Mouse (Mus musculus): ENCODE measurements around the gene Cdc34. TPM values are rescaled to one million over a fixed set of nuclear protein-coding genes. Genes with fewer than 3 reads are reported as not detected.

Gene Cdc34
- polyA plus RNA-seq, 1 experiment: 74.9 TPM

DNA sequence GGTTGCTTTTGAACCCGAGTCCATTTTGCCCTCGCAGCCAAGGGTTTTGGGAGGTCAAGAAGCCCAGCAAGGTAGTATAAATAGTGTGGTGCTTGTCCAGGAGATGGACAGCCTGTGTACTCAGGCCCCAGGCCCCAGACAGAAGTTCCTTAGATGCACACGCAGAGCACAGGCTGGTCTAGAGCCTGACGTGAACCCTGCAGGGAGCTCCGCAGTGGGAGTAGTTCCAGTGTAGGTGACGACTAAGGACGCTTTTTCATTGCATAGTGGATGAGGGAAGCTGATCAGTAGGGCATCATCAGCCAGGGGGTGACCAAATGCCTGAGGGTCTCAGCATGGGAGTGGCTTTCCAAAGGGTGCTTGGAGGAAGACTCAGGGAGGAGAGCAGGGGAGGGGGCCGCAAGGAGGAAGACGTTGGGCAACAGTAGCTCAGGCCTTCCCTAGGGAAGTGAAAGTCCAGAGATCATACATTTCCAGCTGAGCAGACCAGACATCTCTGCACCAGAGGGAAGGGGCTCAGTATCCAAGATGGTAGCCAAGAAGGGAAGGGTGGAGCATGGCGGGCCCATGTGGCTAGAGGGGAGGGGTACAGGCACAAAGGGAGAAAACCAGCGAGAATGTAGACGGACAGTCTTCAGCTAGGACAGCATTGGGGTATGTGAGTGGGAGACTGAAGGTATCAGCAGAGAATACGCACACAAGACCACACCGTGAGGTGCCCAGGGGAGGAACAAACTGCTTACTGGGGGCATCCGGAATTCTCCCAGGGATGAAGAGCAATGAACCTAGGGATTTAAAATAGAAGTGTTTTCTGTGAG, 11.7 kb upstream of the Cdc34 start:
- Histone ChIP-seq H3K27ac (ENCODE audit: insufficient read depth, low read depth, low read length) (peak overlapping the region; percentile 58), H3K4me1 (ENCODE audit: control insufficient read depth, insufficient read depth, low read length) (peaks cover 18% of the 10 kb centered on the region), H3K4me3 (ENCODE audit: insufficient read depth, low read length) (peak overlapping the region; percentile 80)
- TF ChIP-seq POLR2A (IDR thresholded peaks at IDR 0.05; ENCODE audit: borderline replicate concordance, low read depth, low read length) (no peak), CTCF (IDR thresholded peaks at IDR 0.05; ENCODE audit: low read depth, low read length) (no peak)

DNA sequence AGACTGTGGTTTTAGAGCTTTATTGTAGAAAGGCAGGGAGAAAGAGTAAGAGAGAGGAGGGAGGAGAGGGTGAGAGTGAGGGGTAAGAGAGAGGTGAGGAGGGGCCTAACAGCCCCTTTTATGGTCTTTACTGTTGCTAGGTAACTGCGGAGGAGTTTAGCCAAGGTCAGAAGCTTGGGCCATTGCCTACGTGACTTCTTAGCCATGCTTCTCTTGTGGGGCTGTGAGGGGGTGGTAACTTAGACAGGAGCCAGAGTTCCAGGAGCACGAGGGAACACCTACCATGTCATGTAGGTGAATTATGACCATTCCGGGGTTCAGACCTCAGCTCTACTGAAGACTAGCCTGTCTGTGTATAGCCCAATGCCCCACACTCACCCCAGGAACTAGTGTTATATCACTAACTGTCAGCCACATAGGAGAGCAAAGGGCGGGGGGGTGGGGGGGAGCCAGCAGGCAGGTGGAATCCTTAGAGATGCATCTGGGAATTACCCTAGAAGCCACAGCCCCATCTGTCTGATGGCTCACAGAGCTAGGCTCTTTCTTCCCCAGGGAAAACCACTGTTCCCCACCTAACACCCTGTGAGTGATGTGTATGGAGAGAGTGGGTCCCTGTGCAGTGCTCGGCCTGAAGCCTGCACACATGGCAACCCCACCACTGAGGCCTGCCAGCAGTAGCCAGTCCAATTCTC, 10.5 kb upstream of the Cdc34 start:
- no peak for TF ChIP-seq CTCF (IDR thresholded peaks at IDR 0.05; ENCODE audit: low read depth, low read length)
- TF ChIP-seq POLR2A (IDR thresholded peaks at IDR 0.05; ENCODE audit: borderline replicate concordance, low read depth, low read length): no peak
- H3K4me3 ChIP-seq (ENCODE audit: insufficient read depth, low read length): no peak overlapping the region

DNA sequence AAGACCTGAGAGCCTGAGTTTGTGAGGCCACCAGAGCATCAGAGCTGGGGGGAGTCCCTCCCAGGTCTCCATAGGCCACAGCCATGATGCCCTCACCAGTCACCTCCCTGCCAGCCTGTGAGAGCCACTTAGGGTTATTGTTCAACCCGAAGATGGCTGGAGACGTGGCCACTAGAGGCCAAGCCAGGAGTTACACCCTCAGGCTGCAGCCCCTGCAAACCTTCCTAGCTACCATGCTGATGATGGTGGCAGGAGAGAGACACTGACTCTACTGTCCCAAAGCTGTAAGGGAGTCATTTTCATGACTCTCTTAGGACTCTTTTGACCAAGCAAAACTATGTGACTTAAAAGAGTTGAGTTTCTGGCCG, 9.9 kb upstream of the Cdc34 start:
- no peak for TF ChIP-seq POLR2A (IDR thresholded peaks at IDR 0.05; ENCODE audit: borderline replicate concordance, low read depth, low read length)
- TF ChIP-seq CTCF (IDR thresholded peaks at IDR 0.05; ENCODE audit: low read depth, low read length): no peak
- no peak overlapping the region for H3K27ac ChIP-seq (ENCODE audit: insufficient read depth, low read depth, low read length)
- H3K4me1 ChIP-seq (ENCODE audit: control insufficient read depth, insufficient read depth, low read length): peaks cover 9% of the 10 kb centered on the region
- H3K4me3 ChIP-seq (ENCODE audit: insufficient read depth, low read length): no peak overlapping the region

More for the DNA sequence above, 10.5 kb upstream of the Cdc34 start:
- Histone ChIP-seq H3K4me1 (ENCODE audit: control insufficient read depth, insufficient read depth, low read length) (peaks cover 9% of the 10 kb centered on the region), H3K27ac (ENCODE audit: insufficient read depth, low read depth, low read length) (no peak overlapping the region)

DNA sequence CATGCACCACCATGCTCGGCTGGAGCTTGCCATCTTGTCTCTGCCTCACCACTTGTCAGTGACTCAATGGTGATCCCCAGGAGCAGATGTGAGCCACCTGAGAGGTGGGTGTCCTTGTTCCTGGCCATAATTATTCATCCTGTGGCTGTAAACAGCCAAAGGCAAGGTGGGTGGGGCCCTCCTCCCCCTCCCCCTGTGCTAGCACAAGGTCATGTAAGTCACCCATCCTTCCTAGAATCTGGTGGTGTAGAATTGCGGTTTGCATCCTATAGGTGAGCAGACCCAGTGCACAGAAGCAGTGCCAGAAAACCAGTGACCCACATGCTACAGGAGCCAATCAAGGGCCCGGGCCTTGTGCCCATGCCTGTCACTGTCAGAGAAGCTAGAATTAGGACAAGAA, 8.9 kb upstream of the Cdc34 start:
- no peak for TF ChIP-seq POLR2A (IDR thresholded peaks at IDR 0.05; ENCODE audit: borderline replicate concordance, low read depth, low read length)
- no peak for TF ChIP-seq CTCF (IDR thresholded peaks at IDR 0.05; ENCODE audit: low read depth, low read length)
- Histone ChIP-seq H3K4me3 (ENCODE audit: insufficient read depth, low read length) (no peak overlapping the region), H3K4me1 (ENCODE audit: control insufficient read depth, insufficient read depth, low read length) (peaks cover 9% of the 10 kb centered on the region), H3K27ac (ENCODE audit: insufficient read depth, low read depth, low read length) (no peak overlapping the region)

DNA sequence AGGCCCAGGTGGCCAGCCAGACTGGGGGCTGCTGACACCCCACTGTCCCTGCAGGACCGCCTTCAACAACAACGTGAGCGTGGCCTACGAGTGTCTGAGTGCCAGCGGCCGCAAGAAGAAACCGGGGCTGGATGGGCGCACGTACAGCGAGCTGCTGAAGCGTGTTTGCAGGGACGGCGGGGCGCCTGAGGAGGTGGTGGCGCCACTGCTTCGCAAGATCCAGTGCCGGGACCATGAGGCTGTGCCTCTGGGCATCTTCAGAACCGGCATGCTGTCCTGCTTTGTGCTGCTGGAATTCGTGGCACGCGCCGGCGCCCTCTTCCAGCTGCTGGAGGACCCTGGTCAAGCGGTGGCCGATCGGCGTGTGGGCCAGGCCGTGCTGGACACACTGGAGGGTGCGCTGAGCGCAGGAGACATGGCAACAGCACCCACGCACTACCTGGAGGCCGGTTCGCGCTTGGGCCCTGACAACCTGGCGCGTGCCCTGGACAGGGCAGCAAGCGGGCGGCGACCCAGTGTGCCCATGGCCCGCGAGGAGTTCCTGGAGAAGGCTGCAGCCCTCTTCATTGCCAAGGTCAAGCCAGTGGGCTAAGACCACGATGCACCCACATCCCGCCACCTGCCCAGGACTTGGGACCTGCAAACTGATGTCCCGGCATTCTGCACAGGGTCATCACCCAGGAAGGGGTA, 6.5 kb upstream of the Cdc34 start:
- H3K4me1 ChIP-seq (ENCODE audit: control insufficient read depth, insufficient read depth, low read length): peaks cover 8% of the 10 kb centered on the region
- TF ChIP-seq POLR2A (IDR thresholded peaks at IDR 0.05; ENCODE audit: borderline replicate concordance, low read depth, low read length) (no peak), CTCF (IDR thresholded peaks at IDR 0.05; ENCODE audit: low read depth, low read length) (no peak)
- no peak overlapping the region for H3K4me3 ChIP-seq (ENCODE audit: insufficient read depth, low read length)
- H3K27ac ChIP-seq (ENCODE audit: insufficient read depth, low read depth, low read length): no peak overlapping the region

DNA sequence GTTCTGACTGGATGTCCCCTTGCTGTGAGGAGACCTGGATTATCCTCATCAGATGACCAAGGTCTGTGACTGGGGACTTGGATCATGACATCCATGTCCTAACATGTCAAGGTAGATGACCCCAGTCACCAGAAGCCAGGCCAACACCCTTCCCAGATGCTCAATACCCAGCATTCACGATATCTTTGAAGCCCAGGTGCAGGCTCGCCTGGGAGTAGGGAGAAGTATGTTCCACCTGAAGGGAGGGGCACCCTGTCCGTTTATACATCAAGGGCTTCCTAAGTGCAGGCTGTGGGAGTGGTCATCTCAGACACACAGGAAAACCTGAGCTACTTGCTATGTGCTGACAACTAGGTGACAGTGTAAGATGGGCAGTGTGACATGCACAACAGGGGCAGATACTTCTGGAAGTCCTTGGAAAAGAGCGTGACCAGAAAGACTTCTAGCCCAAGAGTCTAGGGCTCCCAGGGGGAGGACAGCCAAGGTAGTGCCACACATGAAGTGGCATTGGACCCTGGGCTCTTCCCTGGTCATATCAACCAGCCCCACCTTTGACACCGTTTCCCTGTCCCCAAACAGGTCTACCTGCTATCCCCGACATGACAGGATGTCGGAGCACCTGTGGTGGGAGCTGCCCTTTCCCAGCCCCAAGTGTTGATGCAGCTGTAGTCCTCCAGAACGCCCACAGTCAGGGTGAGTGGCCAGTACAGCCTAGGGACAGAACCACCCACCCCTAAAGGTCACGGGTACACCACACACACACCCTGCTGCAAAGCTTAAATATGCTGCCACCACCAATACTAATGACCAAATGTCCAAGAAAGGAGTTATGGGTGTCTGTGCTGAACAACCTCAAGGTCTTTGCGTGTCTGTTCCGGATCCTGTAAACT, 1.1 kb upstream of the Cdc34 start:
- Histone ChIP-seq H3K27ac (ENCODE audit: insufficient read depth, low read depth, low read length) (peak overlapping the region; percentile 44), H3K4me3 (ENCODE audit: insufficient read depth, low read length) (peak overlapping the region; percentile 97), H3K4me1 (ENCODE audit: control insufficient read depth, insufficient read depth, low read length) (peaks cover 17% of the 10 kb centered on the region)
- TF ChIP-seq CTCF (IDR thresholded peaks at IDR 0.05; ENCODE audit: low read depth, low read length) (no peak), POLR2A (IDR thresholded peaks at IDR 0.05; ENCODE audit: borderline replicate concordance, low read depth, low read length) (no peak)

DNA sequence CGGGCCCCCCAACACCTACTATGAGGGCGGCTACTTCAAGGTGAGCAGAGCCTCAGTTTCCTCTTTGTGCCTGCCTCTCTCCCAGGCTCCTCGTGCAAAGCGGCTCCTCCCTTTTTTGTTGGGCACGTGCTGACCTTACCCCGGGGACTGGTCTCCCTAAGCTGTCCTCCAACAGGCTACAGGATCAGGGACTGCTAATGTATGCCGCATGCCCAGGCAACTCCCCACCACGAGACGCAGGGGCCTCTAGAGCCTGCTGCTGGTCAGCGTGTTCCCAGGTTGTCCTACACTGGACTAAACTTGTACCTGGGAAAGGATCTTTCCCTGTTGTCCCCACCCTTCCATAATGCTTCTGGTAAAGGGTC, 538 bp downstream of the Cdc34 start:
- H3K27ac ChIP-seq (ENCODE audit: insufficient read depth, low read depth, low read length): peak overlapping the region; percentile 82
- no peak for TF ChIP-seq POLR2A (IDR thresholded peaks at IDR 0.05; ENCODE audit: borderline replicate concordance, low read depth, low read length)
- TF ChIP-seq CTCF (IDR thresholded peaks at IDR 0.05; ENCODE audit: low read depth, low read length): no peak
- peaks cover 17% of the 10 kb centered on the region for H3K4me1 ChIP-seq (ENCODE audit: control insufficient read depth, insufficient read depth, low read length)
- H3K4me3 ChIP-seq (ENCODE audit: insufficient read depth, low read length): peak overlapping the region; percentile 97

DNA sequence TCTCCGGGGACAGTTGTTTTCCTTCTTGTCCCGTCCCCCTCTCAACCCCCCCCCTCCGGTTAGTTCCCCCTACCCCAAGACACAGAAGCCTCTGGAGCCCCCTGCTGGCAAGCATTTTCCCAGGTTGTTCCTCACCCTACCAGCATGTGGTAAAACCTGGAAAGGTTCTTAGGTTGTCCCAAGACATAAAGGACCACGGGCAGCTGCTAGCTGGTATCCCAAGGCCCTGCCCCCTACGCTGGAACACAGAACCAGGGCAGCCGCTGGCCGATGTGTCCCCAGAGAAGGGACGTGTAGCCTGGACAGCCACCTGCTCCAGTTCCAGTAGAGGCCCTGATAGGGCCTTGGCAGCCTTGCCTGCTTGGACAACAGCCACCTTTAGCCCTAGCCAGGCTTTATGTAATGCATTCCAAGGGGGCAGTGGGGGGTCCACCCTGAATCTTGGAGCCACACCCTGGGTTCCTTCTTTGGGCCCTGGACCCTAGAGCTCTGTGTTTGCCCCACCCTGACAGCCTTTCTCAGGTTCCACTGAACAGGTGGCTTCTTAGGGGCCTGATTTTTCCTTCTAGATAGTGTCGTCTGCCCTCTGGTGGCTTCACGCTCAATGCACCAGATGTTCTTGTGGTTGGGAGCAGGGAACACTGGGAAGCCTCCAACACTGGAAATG, 1.1 kb downstream of the Cdc34 start:
- Histone ChIP-seq H3K27ac (ENCODE audit: insufficient read depth, low read depth, low read length) (peak overlapping the region; percentile 82), H3K4me3 (ENCODE audit: insufficient read depth, low read length) (peak overlapping the region; percentile 97), H3K4me1 (ENCODE audit: control insufficient read depth, insufficient read depth, low read length) (peaks cover 17% of the 10 kb centered on the region)
- TF ChIP-seq POLR2A (IDR thresholded peaks at IDR 0.05; ENCODE audit: borderline replicate concordance, low read depth, low read length) (no peak), CTCF (IDR thresholded peaks at IDR 0.05; ENCODE audit: low read depth, low read length) (peak; percentile 57)

All from bone marrow macrophage, adult 2 months (primary cell).